Mouse (Mus musculus): ENCODE measurements at regions not wholly inside any gene's neighbourhood (a gene's known extent, or its start where the extent isn't known, plus 50 kb on each side); places are given as distances from the start of the nearest gene placed in this dataset.
"Not testable (repeated sequence)": the region's sequence is repeated elsewhere in the genome, so short reads cannot be mapped to it uniquely, and the experiment has no call there.

DNA sequence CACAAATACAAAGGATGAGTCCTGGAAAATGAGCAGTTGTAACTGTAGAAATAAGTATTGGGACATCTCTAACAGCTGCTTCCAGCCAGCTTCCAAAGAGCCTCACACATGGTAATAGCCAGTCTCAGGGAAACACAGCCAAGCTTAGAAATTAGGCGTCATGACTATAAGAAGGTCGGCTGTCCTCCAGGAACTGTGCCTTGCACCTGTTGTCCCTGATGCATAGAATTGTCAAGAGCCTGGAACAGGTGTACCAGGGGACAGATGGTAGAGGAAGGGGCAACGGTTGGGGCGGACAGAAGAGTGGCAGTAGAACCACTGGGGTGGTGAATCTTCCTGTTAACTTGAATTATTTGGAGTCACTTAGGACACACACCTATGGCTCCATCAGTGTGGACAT lies 162.1 kb downstream of the Trib2 start:
- DNase-seq (ENCODE audit: low spot score): no peak

DNA sequence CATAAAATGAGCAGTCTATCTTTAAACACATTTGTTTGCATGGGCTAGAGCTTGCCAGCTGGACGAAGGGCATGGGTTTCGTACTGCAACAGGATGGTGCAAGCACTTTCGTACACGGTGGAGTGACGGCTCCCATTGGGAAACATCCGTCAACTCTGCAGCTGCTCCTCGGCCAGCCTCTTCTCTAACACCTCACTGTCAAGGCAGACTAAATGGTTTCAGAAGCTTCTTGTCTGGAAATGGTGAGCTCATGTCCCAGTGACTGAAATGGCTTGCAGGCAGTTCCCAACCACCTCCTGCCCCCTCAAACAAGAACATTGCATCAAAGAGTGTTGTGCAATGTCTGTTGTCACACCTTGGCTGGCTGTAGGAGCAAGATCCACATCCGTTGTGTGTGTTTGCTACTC lies 163.4 kb downstream of the Trib2 start:
- no peak for DNase-seq (ENCODE audit: low spot score)

- DNase-seq (ENCODE audit: low spot score): no peak
These were observed 165.4 kb downstream of the Trib2 start for GRCm38 (mm10) chr12:15651293-15651692.

GRCm38 (mm10) chr12:15649906-15650305 lies 166.8 kb downstream of the Trib2 start:
- no peak for DNase-seq (ENCODE audit: low spot score)

DNA sequence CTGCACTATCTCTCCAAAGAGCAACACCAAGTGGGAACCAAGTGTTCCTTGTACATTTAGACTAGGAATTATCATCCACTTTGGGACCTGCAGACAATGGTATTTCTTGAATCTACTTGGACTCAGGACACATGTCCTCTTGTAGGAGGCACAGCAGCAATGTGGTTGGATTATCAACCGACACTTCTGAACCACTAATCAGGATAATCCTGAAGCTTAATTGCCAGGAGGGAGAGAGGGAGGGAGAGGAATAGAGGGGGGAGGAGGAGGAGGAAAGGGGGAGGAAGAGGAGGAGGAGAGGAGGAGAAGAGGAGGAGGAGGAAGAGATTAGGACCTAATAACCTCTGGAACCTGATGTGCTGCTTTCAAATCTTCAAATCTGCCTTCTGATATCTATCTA lies 167.5 kb downstream of the Trib2 start:
- no peak for DNase-seq (ENCODE audit: low spot score)

DNA sequence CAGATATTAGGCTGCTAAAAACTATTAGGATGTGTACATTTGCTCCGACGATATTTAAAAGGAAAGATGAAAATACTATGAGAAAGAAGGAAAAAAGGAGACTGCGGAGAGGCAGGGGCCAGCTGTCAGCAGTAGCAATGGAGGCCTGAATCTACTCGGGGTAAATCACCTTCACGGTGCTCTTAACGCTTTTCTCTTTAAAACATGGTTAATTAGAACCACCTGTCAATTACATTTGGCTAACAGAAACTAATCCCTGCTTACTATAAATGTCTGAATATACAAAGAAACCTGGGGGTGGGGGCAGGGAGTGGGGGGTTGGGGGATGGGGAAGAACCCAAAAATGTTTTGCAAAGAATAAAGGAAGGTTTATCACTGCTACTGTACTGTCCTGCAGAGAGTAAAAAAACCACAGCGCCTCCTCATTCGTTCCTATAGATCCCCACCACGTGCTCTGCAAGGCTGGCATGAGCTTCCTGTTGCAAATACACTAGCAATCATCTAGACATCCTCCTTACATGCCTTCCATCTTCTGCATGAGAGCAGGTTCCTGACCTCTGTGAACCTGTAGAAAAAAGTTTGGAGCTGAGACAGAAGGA lies 172.5 kb downstream of the Trib2 start:
- no peak for DNase-seq (ENCODE audit: low spot score)

GRCm38 (mm10) chr12:15643669-15644068 lies 173.1 kb downstream of the Trib2 start:
- DNase-seq (ENCODE audit: low spot score): no peak

DNA sequence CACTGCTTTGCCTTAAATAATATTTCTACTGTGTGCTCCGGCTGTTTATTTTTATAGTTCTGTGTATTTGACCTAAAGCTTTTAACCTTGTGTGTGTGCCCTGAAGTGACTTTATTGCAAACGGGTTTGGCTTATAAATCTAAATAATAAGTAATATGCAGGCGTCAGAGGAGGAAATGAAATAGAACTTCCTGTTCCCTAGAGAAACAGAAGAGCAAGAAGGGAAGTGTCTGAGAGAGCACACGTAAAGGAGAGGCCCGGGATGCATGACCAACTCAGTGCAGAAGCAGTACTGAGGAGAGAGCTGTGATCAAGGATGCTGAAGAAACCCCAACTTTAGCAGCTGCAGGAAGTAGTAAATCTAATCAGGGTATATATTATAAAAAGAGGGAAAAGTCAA lies 176.4 kb downstream of the Trib2 start:
- no peak for DNase-seq (ENCODE audit: low spot score)

DNA sequence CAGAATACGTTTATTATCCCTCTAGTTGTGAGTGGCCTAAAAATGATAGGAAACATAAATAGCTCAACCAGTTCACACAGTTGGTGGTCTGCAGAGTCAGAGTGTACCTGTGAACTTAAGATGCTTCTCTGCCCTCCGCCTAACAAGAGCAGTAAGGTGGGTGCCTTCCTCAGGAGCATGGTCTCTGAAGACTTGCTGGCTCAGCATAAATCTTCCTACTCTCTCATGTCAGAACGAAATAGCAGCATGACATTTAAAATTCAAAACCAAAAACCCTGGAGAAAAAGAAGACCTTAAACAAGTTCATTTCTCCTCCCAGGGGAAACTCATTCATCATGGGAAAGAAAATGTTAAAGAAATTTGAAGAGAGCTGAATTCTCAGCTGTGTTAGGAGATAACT lies 186.8 kb downstream of the Trib2 start:
- DNase-seq (ENCODE audit: low spot score): no peak

GRCm38 (mm10) chr12:15619521-15619920 lies 197.2 kb downstream of the Trib2 start:
- no peak for DNase-seq (ENCODE audit: low spot score)

DNA sequence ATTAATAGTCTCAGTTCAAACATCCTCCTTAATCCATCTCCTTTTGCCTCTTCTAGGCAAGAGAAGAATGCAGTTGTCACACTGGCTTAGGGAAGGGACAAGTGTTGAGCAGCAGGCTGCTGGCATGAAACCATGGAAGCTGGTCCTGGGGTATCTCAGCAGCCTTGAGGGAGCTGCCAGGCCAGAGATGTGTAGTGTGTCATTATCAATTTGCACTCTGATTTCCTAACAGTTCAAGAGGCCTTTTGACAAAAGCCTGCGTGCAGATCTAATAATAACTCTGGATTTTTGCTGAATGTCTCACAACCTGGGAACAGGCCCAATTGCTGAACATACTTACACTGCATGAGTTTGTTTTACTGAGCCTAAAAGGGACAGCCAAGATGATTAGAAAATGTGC lies 199.4 kb downstream of the Trib2 start:
- DNase-seq (ENCODE audit: low spot score): no peak

DNA sequence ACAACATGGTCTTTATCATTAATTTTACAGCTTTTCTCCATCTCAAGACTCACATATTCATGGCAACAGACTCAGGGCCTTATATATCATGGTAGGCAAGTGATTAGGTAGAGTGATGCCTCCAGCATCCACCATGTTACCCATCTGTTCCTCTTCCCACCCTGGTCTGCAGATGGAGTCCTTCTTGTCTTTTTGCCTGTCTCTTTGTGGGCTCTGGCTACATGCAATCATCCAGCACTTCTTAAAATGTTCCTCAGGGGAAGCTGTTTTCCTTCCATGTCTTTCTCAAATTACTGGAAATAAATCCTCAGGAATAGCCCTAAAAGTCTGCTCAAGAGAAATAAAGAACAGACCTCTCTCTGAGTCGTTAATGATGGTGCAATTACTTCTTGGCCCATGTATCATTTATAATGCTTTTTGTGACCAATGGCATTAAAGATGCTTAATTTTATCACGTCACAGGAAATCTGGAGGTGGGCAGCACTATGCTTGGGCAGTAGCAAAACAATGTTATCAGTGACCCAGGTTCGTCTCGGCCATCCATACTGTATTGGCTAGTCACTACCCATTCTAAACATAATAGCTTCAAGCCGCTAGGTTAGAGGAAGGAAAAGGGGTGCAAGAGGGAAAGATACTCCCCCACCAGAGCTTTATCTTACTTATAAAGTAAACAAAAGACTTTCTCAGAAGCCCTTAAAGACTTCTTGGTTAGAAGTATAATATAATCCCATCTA lies 204.7 kb downstream of the Trib2 start:
- DNase-seq (ENCODE audit: low spot score): no peak

DNA sequence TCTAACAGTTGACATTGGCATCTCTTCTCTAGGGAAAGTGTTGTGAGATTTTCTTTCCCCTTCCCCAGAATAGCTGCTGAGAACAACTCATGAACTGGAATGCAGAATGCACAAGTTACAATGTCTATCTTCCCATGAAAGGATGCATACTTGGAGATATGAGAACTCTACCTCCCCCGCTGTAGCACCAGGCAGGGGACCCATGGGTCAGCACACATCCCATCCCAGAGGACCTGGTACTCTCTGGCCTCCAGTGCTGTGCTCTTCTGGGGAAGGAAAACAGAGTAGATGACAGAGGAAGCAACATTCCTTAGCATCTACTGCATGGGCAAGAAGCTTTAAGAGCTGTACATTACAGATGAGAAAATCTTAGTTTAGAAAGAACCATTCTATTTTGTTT lies 209.6 kb downstream of the Trib2 start:
- no peak for DNase-seq (ENCODE audit: low spot score)

- no peak for DNase-seq (ENCODE audit: low spot score)
These were observed 210.6 kb downstream of the Trib2 start for GRCm38 (mm10) chr12:15606095-15606494.

DNA sequence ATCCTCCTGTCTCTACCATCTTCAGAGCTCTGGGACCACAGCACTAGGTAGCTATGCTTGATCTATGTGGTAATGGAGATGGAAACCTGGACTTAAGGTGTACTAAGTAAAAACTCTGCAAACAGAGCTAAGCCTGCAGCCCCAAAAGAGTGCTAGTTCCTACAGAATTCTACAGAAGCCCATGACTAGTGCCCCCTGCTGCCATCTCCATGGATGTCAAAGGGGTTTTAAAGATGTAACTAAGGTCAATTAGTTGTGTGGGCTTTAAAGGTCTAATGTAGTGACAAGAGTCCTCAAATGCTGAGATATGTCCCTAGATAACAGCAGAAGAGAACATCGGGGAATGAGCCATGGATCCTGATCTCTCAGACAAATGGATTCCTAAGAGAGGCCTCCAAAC lies 212.1 kb downstream of the Trib2 start:
- DNase-seq (ENCODE audit: low spot score): no peak

GRCm38 (mm10) chr12:15603885-15604284 lies 212.8 kb downstream of the Trib2 start:
- DNase-seq (ENCODE audit: low spot score): no peak

GRCm38 (mm10) chr12:15603319-15603718 lies 213.4 kb downstream of the Trib2 start:
- no peak for DNase-seq (ENCODE audit: low spot score)

GRCm38 (mm10) chr12:15594704-15595103 lies 222.0 kb downstream of the Trib2 start:
- no peak for DNase-seq (ENCODE audit: low spot score)

DNA sequence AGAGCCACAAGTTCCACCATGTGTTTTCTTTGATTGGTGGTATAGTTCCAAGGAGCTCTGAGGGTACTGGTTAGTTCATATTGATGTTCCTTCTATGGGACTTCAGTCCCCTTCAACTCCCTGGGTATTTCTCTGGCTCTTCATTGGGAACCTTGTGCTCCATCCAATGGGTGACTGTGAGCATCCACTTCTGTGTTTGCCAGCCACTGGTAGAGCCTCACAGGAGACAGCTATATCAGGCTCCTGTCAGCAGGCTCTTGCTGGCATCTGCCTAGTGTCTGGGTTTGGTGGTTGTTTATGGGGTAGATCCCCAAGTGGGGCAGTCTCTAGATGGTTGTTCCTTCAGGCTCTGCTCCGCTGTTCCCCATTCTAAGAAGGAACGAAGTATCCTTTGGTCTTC lies 228.9 kb downstream of the Trib2 start:
- not testable (repeated sequence) for DNase-seq (ENCODE audit: low spot score)

DNA sequence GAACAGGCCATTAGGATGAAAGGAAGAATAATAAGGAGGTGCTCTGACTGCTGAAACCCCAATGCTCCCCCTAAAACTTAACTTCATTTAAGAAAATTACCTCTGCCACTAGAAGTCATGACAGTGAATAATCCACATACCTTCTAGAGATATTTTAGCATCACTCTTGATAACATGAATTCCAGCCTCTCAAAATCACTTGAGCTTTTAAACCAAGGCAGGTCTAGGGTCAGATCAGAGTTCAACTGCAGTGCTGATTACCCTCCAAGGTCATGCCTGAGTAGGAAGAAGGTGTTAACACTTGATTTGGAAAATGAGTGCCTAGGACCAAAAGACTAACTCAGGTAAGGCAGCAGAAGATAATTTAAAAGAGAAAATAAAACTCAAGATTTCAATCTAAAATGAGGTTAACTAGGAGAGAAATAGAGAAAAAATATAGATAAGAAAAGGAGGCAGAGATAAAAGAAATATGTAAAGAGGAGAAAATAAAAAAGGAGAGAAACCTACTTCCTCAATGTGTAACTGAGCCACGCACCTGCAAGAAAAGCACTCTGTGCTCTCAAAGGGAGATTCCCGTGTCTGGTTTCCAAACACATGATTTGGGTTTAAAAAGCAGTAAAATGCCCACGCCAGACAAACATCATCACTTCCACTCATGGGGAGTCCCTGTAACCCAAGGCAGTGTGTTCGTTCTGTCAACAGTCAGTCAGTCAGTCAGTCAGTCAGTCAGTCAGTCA lies 229.8 kb downstream of the Trib2 start:
- no peak for DNase-seq (ENCODE audit: low spot score)

- DNase-seq (ENCODE audit: low spot score): no peak
These were observed 230.9 kb downstream of the Trib2 start for GRCm38 (mm10) chr12:15585845-15586244.

GRCm38 (mm10) chr12:15584721-15585120 lies 232.0 kb downstream of the Trib2 start:
- DNase-seq (ENCODE audit: low spot score): no peak

DNA sequence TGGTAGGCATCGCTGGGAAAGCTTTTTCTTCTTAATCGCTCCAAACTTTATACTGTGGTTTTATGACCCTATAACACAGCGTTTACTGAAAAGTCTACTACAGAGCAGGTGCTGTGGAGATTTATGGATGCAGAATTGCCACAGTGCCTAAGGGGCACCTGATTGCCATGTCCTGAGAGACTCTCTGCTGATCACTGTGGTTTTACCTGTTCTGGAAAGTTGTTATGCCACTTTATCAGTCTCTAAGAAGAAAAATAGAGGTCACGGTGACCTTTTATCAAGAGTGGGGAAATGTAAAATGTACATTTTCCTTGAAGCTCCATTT lies 250.0 kb downstream of the Trib2 start:
- DNase-seq (ENCODE audit: low spot score): no peak

Measured in urinary bladder, adult 2 months (tissue).